Mouse (Mus musculus) stomach, embryonic 14.5 days (tissue): Measurements from ENCODE around the gene Top3b. TPM values are rescaled to one million over a fixed set of nuclear protein-coding genes. Genes with fewer than 3 reads are reported as not detected.
"Not testable (repeated sequence)": the region's sequence is repeated elsewhere in the genome, so short reads cannot be mapped to it uniquely, and the experiment has no call there.

Source experiments
- ATAC-seq: fragments of 200-750 bp; cut with Nextera tagmentation; 2 replicates; pipeline ENCODE4 v1.8.0; 2017; ENCODE audit warnings: low read depth, moderate TSS enrichment; ENCODE audit not compliant: insufficient number of reproducible peaks, insufficient read depth, low FRiP score
- H3K27ac ChIP-seq: fragments of 300-500 bp; sonication (generic); 2 replicates; pipeline ENCODE4 v1.5.1; 2014; ENCODE audit warnings: mild to moderate bottlenecking, low read length, moderate library complexity, mixed read lengths
- H3K27me3 ChIP-seq: fragments of 300-500 bp; sonication (generic); 2 replicates; pipeline ENCODE4 v1.6.1; 2014; ENCODE audit warnings: low read length, control low read depth, mixed read lengths; ENCODE audit not compliant: control insufficient read depth, insufficient read depth
- H3K36me3 ChIP-seq: fragments of 300-500 bp; sonication (generic); 2 replicates; pipeline ENCODE4 v1.6.1; 2014; ENCODE audit warnings: mild to moderate bottlenecking, control low read depth, low read length, moderate library complexity, mixed read lengths; ENCODE audit not compliant: control insufficient read depth, insufficient read depth
- H3K4me1 ChIP-seq: fragments of 300-500 bp; sonication (generic); 2 replicates; pipeline ENCODE4 v1.6.1; 2014; ENCODE audit warnings: low read length, control low read depth, mixed read lengths; ENCODE audit not compliant: control insufficient read depth, insufficient read depth
- H3K4me2 ChIP-seq: fragments of 300-500 bp; sonication (generic); replicated peaks from 2 replicates; pipeline ENCODE4 v1.6.1; 2014; ENCODE audit warnings: low read depth, low read length, control low read depth
- H3K4me3 ChIP-seq: fragments of 300-500 bp; sonication (generic); 2 replicates; pipeline ENCODE4 v1.5.1; 2014; ENCODE audit warnings: low read depth, low read length, control low read depth
- H3K9ac ChIP-seq: fragments of 300-500 bp; sonication (generic); replicated peaks from 2 replicates; pipeline ENCODE4 v1.6.1; 2014; ENCODE audit warnings: low read depth, mild to moderate bottlenecking, control low read depth, low read length, moderate library complexity, mixed read lengths
- H3K9me3 ChIP-seq: fragments of 300-500 bp; sonication (generic); 2 replicates; pipeline ENCODE4 v1.6.1; 2016; ENCODE audit warnings: low read depth, low read length, control low read depth; ENCODE audit not compliant: control insufficient read depth
- WGBS: fragments of 180-500 bp; shearing (Covaris S2); extraction: QIAGEN DNeasy Blood & Tissue Kit; methylation state at CpG from one replicate; pipeline ENCODE4 v1.1.7; 2014; 5-methylcytosine and 5-hydroxymethylcytosine counted together
- polyA plus RNA-seq: library from polyadenylated mRNA; unstranded; fragments of >200 nt; fragmentation: Nextera tagmentation; extraction: Ambion mirVana; gene quantifications from 2 replicates; pipeline ENCODE4 v1.2.1, GENCODE M21; 2014

Top3b gene
- polyA plus RNA-seq, 1 experiment from 2014 or later = 73.1 TPM

GRCm38 (mm10) chr16:16907799-16908198, 37.3 kb downstream of the Top3b start:
- Histone ChIP-seq H3K4me2 (no peak overlapping the region), H3K27ac (no peak overlapping the region), H3K4me1 (no peaks in the 10 kb centered on the region), H3K27me3 (no peaks in the 10 kb centered on the region), H3K4me3 (no peak overlapping the region), H3K36me3 (peaks cover 25% of the 10 kb centered on the region), H3K9ac (no peak overlapping the region), H3K9me3 (no peaks in the 10 kb centered on the region)
- no peak for ATAC-seq
- 76% methylated on average over 6 of the region's 6 CpGs for WGBS

- Histone ChIP-seq H3K4me3 (no peak overlapping the region), H3K27me3 (no peaks in the 10 kb centered on the region), H3K9me3 (no peaks in the 10 kb centered on the region), H3K9ac (no peak overlapping the region), H3K36me3 (peaks cover 36% of the 10 kb centered on the region), H3K27ac (peak overlapping the region; percentile 58; the same call in 1 of the 2 replicates), H3K4me1 (no peaks in the 10 kb centered on the region), H3K4me2 (no peak overlapping the region)
- 43% methylated on average over 13 of the region's 13 CpGs for WGBS
- ATAC-seq = peak; percentile 79
Observed at GRCm38 (mm10) chr16:16911641-16912597, 41.4 kb downstream of the Top3b start.

GRCm38 (mm10) chr16:16913440-16913839, 42.9 kb downstream of the Top3b start:
- peaks cover 49% of the 10 kb centered on the region for H3K36me3 ChIP-seq
- H3K4me1 ChIP-seq = no peaks in the 10 kb centered on the region
- no peak for ATAC-seq
- H3K9ac ChIP-seq = no peak overlapping the region
- no peaks in the 10 kb centered on the region for H3K9me3 ChIP-seq
- H3K27me3 ChIP-seq = no peaks in the 10 kb centered on the region
- H3K4me2 ChIP-seq = no peak overlapping the region
- no peak overlapping the region for H3K4me3 ChIP-seq
- 45% methylated on average over 1 of the region's 1 CpGs for WGBS
- no peak overlapping the region for H3K27ac ChIP-seq

- ATAC-seq = no peak
- no peak overlapping the region for H3K9ac ChIP-seq
- no peak overlapping the region for H3K4me3 ChIP-seq
- no peak overlapping the region for H3K4me2 ChIP-seq
- no peaks in the 10 kb centered on the region for H3K4me1 ChIP-seq
- WGBS = 92% methylated on average over 7 of the region's 7 CpGs
- H3K36me3 ChIP-seq = peaks cover 55% of the 10 kb centered on the region
- H3K27me3 ChIP-seq = no peaks in the 10 kb centered on the region
- no peaks in the 10 kb centered on the region for H3K9me3 ChIP-seq
- H3K27ac ChIP-seq = no peak overlapping the region
Observed at GRCm38 (mm10) chr16:16918441-16919117, 48.0 kb downstream of the Top3b start.

GRCm38 (mm10) chr16:16921021-16921435, 50.5 kb downstream of the Top3b start:
- H3K4me1 ChIP-seq = no peaks in the 10 kb centered on the region
- 81% methylated on average over 3 of the region's 3 CpGs for WGBS
- no peak for ATAC-seq
- no peak overlapping the region for H3K9ac ChIP-seq
- H3K27ac ChIP-seq = no peak overlapping the region
- no peaks in the 10 kb centered on the region for H3K27me3 ChIP-seq
- no peak overlapping the region for H3K4me2 ChIP-seq
- H3K9me3 ChIP-seq = no peaks in the 10 kb centered on the region
- H3K36me3 ChIP-seq = peaks cover 37% of the 10 kb centered on the region
- no peak overlapping the region for H3K4me3 ChIP-seq

GRCm38 (mm10) chr16:16924481-16924880, 53.9 kb downstream of the Top3b start:
- H3K4me1 ChIP-seq = no peaks in the 10 kb centered on the region
- H3K36me3 ChIP-seq = peaks cover 18% of the 10 kb centered on the region
- no peak overlapping the region for H3K9ac ChIP-seq
- no peaks in the 10 kb centered on the region for H3K9me3 ChIP-seq
- H3K4me3 ChIP-seq = no peak overlapping the region
- 87% methylated on average over 3 of the region's 3 CpGs for WGBS
- H3K27ac ChIP-seq = no peak overlapping the region
- no peak overlapping the region for H3K4me2 ChIP-seq
- no peaks in the 10 kb centered on the region for H3K27me3 ChIP-seq
- ATAC-seq = no peak

GRCm38 (mm10) chr16:16926536-16926935, 56.0 kb downstream of the Top3b start:
- Histone ChIP-seq H3K9ac (no peak overlapping the region), H3K9me3 (no peaks in the 10 kb centered on the region), H3K27ac (no peak overlapping the region), H3K27me3 (no peaks in the 10 kb centered on the region), H3K36me3 (peaks cover 12% of the 10 kb centered on the region), H3K4me2 (no peak overlapping the region), H3K4me1 (no peaks in the 10 kb centered on the region), H3K4me3 (no peak overlapping the region)
- 73% methylated on average over 5 of the region's 5 CpGs for WGBS
- 0 out of 2 replicates have a peak, but pooled peaks have one; percentile 16 for ATAC-seq

- 72% methylated on average over 3 of the region's 3 CpGs for WGBS
- not testable (repeated sequence) for H3K27me3 ChIP-seq, H3K4me2 ChIP-seq, ATAC-seq, H3K9ac ChIP-seq, H3K4me3 ChIP-seq, H3K27ac ChIP-seq, H3K4me1 ChIP-seq, H3K36me3 ChIP-seq, H3K9me3 ChIP-seq
Observed at GRCm38 (mm10) chr16:16928908-16929307, 58.4 kb downstream of the Top3b start.
